Mouse (Mus musculus): ENCODE data around the gene Itprid2. TPM values are rescaled to one million over a fixed set of nuclear protein-coding genes. Genes with fewer than 3 reads are reported as not detected.

Gene Itprid2
- polyA plus RNA-seq, 2 experiments, result 1.7 to 3.6 TPM

- Histone ChIP-seq H3K27me3 (ENCODE audit: control insufficient read depth, insufficient read depth, low read length) (no peaks in the 10 kb centered on the region), H3K9ac (replicated peaks) (no peak overlapping the region), H3K27ac (no peak overlapping the region), H3K4me1 (replicated peaks; ENCODE audit: control insufficient read depth in 2 of 2, insufficient read depth in 2 of 2, low read length in 1 of 2) (peaks cover 0 to 2% of the 10 kb centered on the region in 2 experiments; a peak in 1 of 4 replicates), H3K9me3 (ENCODE audit: control insufficient read depth, low read length) (no peaks in the 10 kb centered on the region), H3K36me3 (replicated peaks; ENCODE audit: control insufficient read depth, insufficient read depth, low read depth) (no peaks in the 10 kb centered on the region), H3K4me2 (ENCODE audit: low read depth) (no peak overlapping the region), H3K4me3 (ENCODE audit: insufficient read depth in 1 of 2, low read depth in 2 of 2, low read length in 2 of 2) (no peak overlapping the region)
- DNase-seq (ENCODE audit: low read depth in 3 of 3, low spot score in 3 of 3), result no peak
- ATAC-seq (ENCODE audit: insufficient read depth), result no peak
- WGBS (ENCODE audit: insufficient replicate concordance), result 21% methylated on average over 3 of the region's 3 CpGs
- TF ChIP-seq CTCF (IDR thresholded peaks at IDR 0.05; ENCODE audit: low read depth) (no peak), EP300 (IDR thresholded peaks at IDR 0.05; ENCODE audit: low read depth) (no peak)
These were observed 55.7 kb downstream of the Itprid2 start for GRCm38 (mm10) chr2:79690838-79691237.

- DNase-seq (ENCODE audit: low read depth in 3 of 3, low spot score in 3 of 3) (no peak), ATAC-seq (ENCODE audit: insufficient read depth) (no peak)
- 68% methylated on average over 4 of the region's 4 CpGs for WGBS (ENCODE audit: insufficient replicate concordance)
These were observed 60.0 kb downstream of the Itprid2 start for GRCm38 (mm10) chr2:79695190-79695589.

GRCm38 (mm10) chr2:79695939-79696338 lies 60.8 kb downstream of the Itprid2 start:
- DNase-seq (ENCODE audit: low read depth in 3 of 3, low spot score in 3 of 3), result no peak
- Histone ChIP-seq H3K9ac (replicated peaks) (no peak overlapping the region), H3K4me3 (ENCODE audit: insufficient read depth in 1 of 2, low read depth in 2 of 2, low read length in 2 of 2) (no peak overlapping the region), H3K27ac (no peak overlapping the region), H3K36me3 (replicated peaks; ENCODE audit: control insufficient read depth, insufficient read depth, low read depth) (no peaks in the 10 kb centered on the region), H3K27me3 (ENCODE audit: control insufficient read depth, insufficient read depth, low read length) (no peaks in the 10 kb centered on the region), H3K4me1 (replicated peaks; ENCODE audit: control insufficient read depth in 2 of 2, insufficient read depth in 2 of 2, low read length in 1 of 2) (no peaks in the 10 kb centered on the region), H3K9me3 (ENCODE audit: control insufficient read depth, low read length) (no peaks in the 10 kb centered on the region), H3K4me2 (ENCODE audit: low read depth) (no peak overlapping the region)
- 44% methylated on average over 12 of the region's 12 CpGs for WGBS (ENCODE audit: insufficient replicate concordance)
- TF ChIP-seq CTCF (IDR thresholded peaks at IDR 0.05; ENCODE audit: low read depth) (no peak), EP300 (IDR thresholded peaks at IDR 0.05; ENCODE audit: low read depth) (no peak)
- ATAC-seq (ENCODE audit: insufficient read depth), result no peak

More at GRCm38 (mm10) chr2:79695190-79695589, 60.0 kb downstream of the Itprid2 start:
- Histone ChIP-seq H3K4me1 (replicated peaks; ENCODE audit: control insufficient read depth in 2 of 2, insufficient read depth in 2 of 2, low read length in 1 of 2) (no peaks in the 10 kb centered on the region), H3K4me3 (ENCODE audit: insufficient read depth in 1 of 2, low read depth in 2 of 2, low read length in 2 of 2) (no peak overlapping the region), H3K9ac (replicated peaks) (no peak overlapping the region), H3K9me3 (ENCODE audit: control insufficient read depth, low read length) (no peaks in the 10 kb centered on the region), H3K27me3 (ENCODE audit: control insufficient read depth, insufficient read depth, low read length) (no peaks in the 10 kb centered on the region), H3K27ac (no peak overlapping the region), H3K36me3 (replicated peaks; ENCODE audit: control insufficient read depth, insufficient read depth, low read depth) (no peaks in the 10 kb centered on the region), H3K4me2 (ENCODE audit: low read depth) (no peak overlapping the region)
- no peak for TF ChIP-seq EP300 (IDR thresholded peaks at IDR 0.05; ENCODE audit: low read depth)
- no peak for TF ChIP-seq CTCF (IDR thresholded peaks at IDR 0.05; ENCODE audit: low read depth)

GRCm38 (mm10) chr2:79696478-79697230 lies 61.5 kb downstream of the Itprid2 start:
- no peak overlapping the region for H3K4me2 ChIP-seq (ENCODE audit: low read depth)
- no peaks in the 10 kb centered on the region for H3K9me3 ChIP-seq (ENCODE audit: control insufficient read depth, low read length)
- DNase-seq (ENCODE audit: low read depth in 3 of 3, low spot score in 3 of 3), result no peak
- ATAC-seq (ENCODE audit: insufficient read depth), result no peak
- WGBS (ENCODE audit: insufficient replicate concordance), result 54% methylated on average over 10 of the region's 10 CpGs
- no peak for TF ChIP-seq CTCF (IDR thresholded peaks at IDR 0.05; ENCODE audit: low read depth)
- no peak for TF ChIP-seq EP300 (IDR thresholded peaks at IDR 0.05; ENCODE audit: low read depth)
- H3K36me3 ChIP-seq (replicated peaks; ENCODE audit: control insufficient read depth, insufficient read depth, low read depth), result no peaks in the 10 kb centered on the region
- no peak overlapping the region for H3K9ac ChIP-seq (replicated peaks)
- no peak overlapping the region for H3K27ac ChIP-seq
- no peaks in the 10 kb centered on the region for H3K27me3 ChIP-seq (ENCODE audit: control insufficient read depth, insufficient read depth, low read length)
- no peaks in the 10 kb centered on the region for H3K4me1 ChIP-seq (replicated peaks; ENCODE audit: control insufficient read depth in 2 of 2, insufficient read depth in 2 of 2, low read length in 1 of 2)
- H3K4me3 ChIP-seq (ENCODE audit: insufficient read depth in 1 of 2, low read depth in 2 of 2, low read length in 2 of 2), result no peak overlapping the region

- no peaks in the 10 kb centered on the region for H3K4me1 ChIP-seq (replicated peaks; ENCODE audit: control insufficient read depth in 2 of 2, insufficient read depth in 2 of 2, low read length in 1 of 2)
- H3K27me3 ChIP-seq (ENCODE audit: control insufficient read depth, insufficient read depth, low read length), result no peaks in the 10 kb centered on the region
- TF ChIP-seq CTCF (IDR thresholded peaks at IDR 0.05; ENCODE audit: low read depth), result no peak
- TF ChIP-seq EP300 (IDR thresholded peaks at IDR 0.05; ENCODE audit: low read depth), result no peak
- ATAC-seq (ENCODE audit: insufficient read depth), result no peak
- DNase-seq (ENCODE audit: low read depth in 3 of 3, low spot score in 3 of 3), result peak in 1 of 3 experiments; percentile 28
- H3K4me2 ChIP-seq (ENCODE audit: low read depth), result no peak overlapping the region
- H3K9ac ChIP-seq (replicated peaks), result no peak overlapping the region
- H3K4me3 ChIP-seq (ENCODE audit: insufficient read depth in 1 of 2, low read depth in 2 of 2, low read length in 2 of 2), result no peak overlapping the region
- H3K27ac ChIP-seq, result no peak overlapping the region
- H3K36me3 ChIP-seq (replicated peaks; ENCODE audit: control insufficient read depth, insufficient read depth, low read depth), result no peaks in the 10 kb centered on the region
- WGBS (ENCODE audit: insufficient replicate concordance), result 38% methylated on average over 2 of the region's 2 CpGs
- no peaks in the 10 kb centered on the region for H3K9me3 ChIP-seq (ENCODE audit: control insufficient read depth, low read length)
These were observed 63.0 kb downstream of the Itprid2 start for GRCm38 (mm10) chr2:79698166-79698565.

Data from liver, embryonic 14.5 days (tissue).